Mouse (Mus musculus): ENCODE results near the gene Oxa1l.

Oxa1l gene

GRCm38 (mm10) chr14:54412000-54412576, 51.5 kb downstream of the Oxa1l start:
- DNase-seq: no peak

- DNase-seq: peak; percentile 64
These were observed 52.1 kb downstream of the Oxa1l start for GRCm38 (mm10) chr14:54412629-54413170.

GRCm38 (mm10) chr14:54413877-54414700, 53.5 kb downstream of the Oxa1l start:
- DNase-seq: peak; percentile 68

GRCm38 (mm10) chr14:54415241-54416020, 54.8 kb downstream of the Oxa1l start:
- no peak for DNase-seq

- DNase-seq: no peak
These were observed 55.7 kb downstream of the Oxa1l start for GRCm38 (mm10) chr14:54416229-54416775.

- no peak for DNase-seq
These were observed 56.2 kb downstream of the Oxa1l start for GRCm38 (mm10) chr14:54416830-54417229.

- DNase-seq: no peak
These were observed 57.0 kb downstream of the Oxa1l start, which contains the start of gene Slc7a7 for GRCm38 (mm10) chr14:54417623-54418081. Gene Slc7a7, minus strand, starts transcription at chr14:54417780.
